Mouse (Mus musculus) liver, embryonic 14.5 days (tissue): ENCODE results near the gene Il2ra.

Experiments used
- CTCF ChIP-seq: IDR thresholded peaks from 2 replicates; pipeline ENCODE4 v1.5.1; 2016; ENCODE audit warnings: antibody characterized with exemption, low read depth, control low read depth
- EP300 ChIP-seq: IDR thresholded peaks from 2 replicates; pipeline ENCODE4 v1.6.1; 2016; ENCODE audit warnings: antibody characterized with exemption, low read depth

- no peak for TF ChIP-seq CTCF
- no peak for TF ChIP-seq EP300
Measured at GRCm38 (mm10) chr2:11738794-11739193, 96.2 kb downstream of the Il2ra start.
